Mouse (Mus musculus): ENCODE measurements around the gene Aamp. TPM values are rescaled to one million over a fixed set of nuclear protein-coding genes. Genes with fewer than 3 reads are reported as not detected.

The Aamp gene
- polyA plus RNA-seq (2012; rRNA removed): 215 and 265 TPM in 2 replicates

GRCm38 (mm10) chr1:74284543-74285160 lies at the start of gene Aamp, which contains the start of gene Pnkd:
TSS of gene Aamp (minus strand) at chr1:74284738.
TSS of gene Pnkd (plus strand) at chr1:74284930.

GRCm38 (mm10) chr1:74305522-74305921 lies 21.0 kb upstream of the Aamp start, which contains the start of gene Tmbim1:
TSS of gene Tmbim1 (minus strand) at chr1:74305622.

GRCm38 (mm10) chr1:74278538-74278937 lies 6.0 kb downstream of the Aamp start, which contains the start of gene Gpbar1:
TSS of gene Gpbar1 (plus strand) at chr1:74278550.

GRCm38 (mm10) chr1:74235938-74236589 lies 48.5 kb downstream of the Aamp start, which contains the start of gene Arpc2:
TSS of gene Arpc2 (plus strand) at chr1:74236084.

Other genes with a start within 250 kb of the Aamp start
- gene Tns1, start 160.3 kb downstream of the Aamp start, polyA plus RNA-seq (2012; rRNA removed): 239 and 258 TPM in 2 replicates
- 0.86 and 1.3 TPM in 2 replicates for gene Rufy4, start 159.2 kb downstream of the Aamp start, polyA plus RNA-seq (2012; rRNA removed)
- gene Cxcr2, start 130.7 kb downstream of the Aamp start, polyA plus RNA-seq (2012; rRNA removed): 0.21 and 0.23 TPM in 2 replicates
- not detected in 2 replicates for gene Cxcr1, start 90.1 kb downstream of the Aamp start, polyA plus RNA-seq (2012; rRNA removed)
- 160 and 164 TPM in 2 replicates for gene Arpc2, start 48.7 kb downstream of the Aamp start, polyA plus RNA-seq (2012; rRNA removed)
- gene Gpbar1, start 6.2 kb downstream of the Aamp start, polyA plus RNA-seq (2012; rRNA removed): 3.9 and 4.9 TPM in 2 replicates
- 70.9 and 78.6 TPM in 2 replicates for gene Pnkd, start 192 bp upstream of the Aamp start, polyA plus RNA-seq (2012; rRNA removed)
- 205 and 273 TPM in 2 replicates for gene Tmbim1, start 20.9 kb upstream of the Aamp start, polyA plus RNA-seq (2012; rRNA removed)
- 7.0 and 7.4 TPM in 2 replicates for gene Catip, start 77.4 kb upstream of the Aamp start, polyA plus RNA-seq (2012; rRNA removed)
- 38.4 and 39.4 TPM in 2 replicates for gene Slc11a1, start 90.5 kb upstream of the Aamp start, polyA plus RNA-seq (2012; rRNA removed)
- 176 and 180 TPM in 2 replicates for gene Ctdsp1, start 106.8 kb upstream of the Aamp start, polyA plus RNA-seq (2012; rRNA removed)
- 1.8 and 2.7 TPM in 2 replicates for gene Vil1, start 124.6 kb upstream of the Aamp start, polyA plus RNA-seq (2012; rRNA removed)
- 21.1 and 26.1 TPM in 2 replicates for gene Cnot9, start 221.3 kb upstream of the Aamp start, polyA plus RNA-seq (2012; rRNA removed)